Mouse (Mus musculus) heart, postnatal 25 days (tissue): ENCODE data around the gene Osbpl11. TPM values are rescaled to one million over a fixed set of nuclear protein-coding genes. Genes with fewer than 3 reads are reported as not detected.

ENCODE experiments used
- DNase-seq: peaks from one replicate; pipeline ENCODE4 v3.0.0; 2022; ENCODE audit warnings: low spot score
- intact Hi-C: fragments of 180-260 bp; cut with DNase I; formaldehyde crosslinking; loops from one replicate; pipeline ENCODE4 v1.15.1; 2025
- total RNA-seq, 2 experiments: library from RNA; stranded (reverse); gene quantifications; 2 replicates each; pipeline ENCODE4 v1.2.3; 2021

Gene Osbpl11
- total RNA-seq, 2 experiments from 2014 or later: 18.3 to 20.4 TPM

- DNase-seq: no peak
Observed at GRCm38 (mm10) chr16:33289981-33290380, 105.1 kb downstream of the Osbpl11 start.

GRCm38 (mm10) chr16:33292241-33292640, 107.4 kb downstream of the Osbpl11 start:
- intact Hi-C loops: no loop called here
- no peak for DNase-seq

More at GRCm38 (mm10) chr16:33289981-33290380, 105.1 kb downstream of the Osbpl11 start:
- intact Hi-C loops: no loop called here

Other genes starting within 250 kb of the Osbpl11 start
- under 1 TPM; 0.52 to 0.64 TPM for gene Iqcg, start 128.9 kb upstream of the Osbpl11 start, total RNA-seq
- 100 to 1,000 TPM; 303 to 319 TPM for gene Rpl35a, start 128.6 kb upstream of the Osbpl11 start, total RNA-seq
- 1 to 10 TPM; 2.2 to 3.4 TPM for gene Lmln, start 122.5 kb upstream of the Osbpl11 start, total RNA-seq
- 10 to 100 TPM; 24.0 to 25.6 TPM for gene Snx4, start 66.4 kb downstream of the Osbpl11 start, total RNA-seq
- gene Zfp148, start 195.8 kb downstream of the Osbpl11 start, total RNA-seq: 10 to 100 TPM; 36.1 to 38.0 TPM